Mouse (Mus musculus) erythroblast, embryonic 14.5 days (primary cell): Measurements from ENCODE around the gene 5430419D17Rik.

Experiments used
- GATA1 ChIP-seq: IDR thresholded peaks from 2 replicates; pipeline ENCODE4 v1.6.1; 2012; ENCODE audit warnings: low read length, inconsistent platforms, mixed read lengths
- TAL1 ChIP-seq: IDR thresholded peaks from 3 replicates; pipeline ENCODE4 v1.6.1; 2012; ENCODE audit warnings: low read length, inconsistent platforms, mixed read lengths

DNA sequence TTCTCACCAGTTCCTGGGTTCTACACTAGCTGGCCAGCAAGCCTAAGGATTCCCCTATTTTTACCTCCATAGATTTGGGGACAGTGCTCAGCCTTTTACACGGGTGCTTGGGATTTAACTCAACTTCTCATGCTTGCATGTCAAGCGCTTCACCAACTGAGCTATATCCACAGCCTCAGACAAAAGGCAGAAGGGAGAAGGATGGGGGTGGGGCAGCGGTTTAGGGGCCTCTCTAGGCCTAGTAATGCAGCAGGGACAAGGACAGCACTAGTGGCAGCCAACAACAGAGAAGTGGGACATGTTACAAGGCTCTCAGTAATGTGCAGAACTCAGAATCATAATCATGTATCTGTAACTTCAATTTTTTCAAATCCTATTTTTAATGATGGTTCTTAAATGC lies 6.4 kb upstream of the 5430419D17Rik start:
- TF ChIP-seq GATA1 (no peak), TAL1 (no peak)
